Mouse (Mus musculus) forebrain, embryonic 14.5 days (tissue): Measurements from ENCODE around the gene Svop. TPM values are rescaled to one million over a fixed set of nuclear protein-coding genes. Genes with fewer than 3 reads are reported as not detected.

Experiments used
- ATAC-seq: fragments of 200-750 bp; cut with Nextera tagmentation; 2 replicates; pipeline ENCODE4 v1.8.0; 2017; ENCODE audit warnings: mild to moderate bottlenecking, moderate library complexity
- DNase-seq: peaks from one replicate; pipeline ENCODE4 v3.0.0-alpha.2; 2015; ENCODE audit warnings: low spot score
- H3K27ac ChIP-seq: fragments of 300-500 bp; sonication (generic); 2 replicates; pipeline ENCODE4 v1.5.1; 2014; ENCODE audit warnings: low read depth, mild to moderate bottlenecking, control low read depth, low read length, moderate library complexity
- H3K27me3 ChIP-seq: fragments of 300-500 bp; sonication (generic); replicated peaks from 2 replicates; pipeline ENCODE4 v1.6.1; 2014; ENCODE audit warnings: low read length, control low read depth, mixed read lengths; ENCODE audit not compliant: control insufficient read depth, insufficient read depth
- H3K36me3 ChIP-seq: fragments of 300-500 bp; sonication (generic); 2 replicates; pipeline ENCODE4 v1.6.1; 2014; ENCODE audit warnings: low read length, control low read depth; ENCODE audit not compliant: control insufficient read depth, insufficient read depth
- H3K4me1 ChIP-seq: fragments of 300-500 bp; sonication (generic); 2 replicates; pipeline ENCODE4 v1.6.1; 2014; ENCODE audit warnings: antibody characterized with exemption, low read length, control low read depth; ENCODE audit not compliant: control insufficient read depth, insufficient read depth
- H3K4me2 ChIP-seq: fragments of 300-500 bp; sonication (generic); 2 replicates; pipeline ENCODE4 v1.6.1; 2014; ENCODE audit warnings: mild to moderate bottlenecking, control low read depth, low read length
- H3K4me3 ChIP-seq: fragments of 300-500 bp; sonication (generic); 2 replicates; pipeline ENCODE4 v1.5.1; 2014; ENCODE audit warnings: low read depth, low read length, control low read depth
- H3K9ac ChIP-seq: fragments of 300-500 bp; sonication (generic); 2 replicates; pipeline ENCODE4 v1.6.1; 2014; ENCODE audit warnings: mild to moderate bottlenecking, low read length, control low read depth, moderate library complexity
- H3K9me3 ChIP-seq: fragments of 300-500 bp; sonication (generic); replicated peaks from 2 replicates; pipeline ENCODE4 v1.6.1; 2016; ENCODE audit warnings: low read length, control low read depth, mixed read lengths; ENCODE audit not compliant: control insufficient read depth
- WGBS: fragments of 180-500 bp; shearing (Covaris S2); extraction: QIAGEN DNeasy Blood & Tissue Kit; methylation state at CpG from one replicate; pipeline ENCODE4 v1.1.7; 2014; 5-methylcytosine and 5-hydroxymethylcytosine counted together
- polyA plus RNA-seq: library from polyadenylated mRNA; unstranded; fragments of >200 nt; fragmentation: Nextera tagmentation; extraction: Ambion mirVana; gene quantifications from 2 replicates; pipeline ENCODE4 v1.2.1, GENCODE M21; 2014

Svop gene
- polyA plus RNA-seq, 1 experiment from 2014 or later, result 60.5 TPM

DNA sequence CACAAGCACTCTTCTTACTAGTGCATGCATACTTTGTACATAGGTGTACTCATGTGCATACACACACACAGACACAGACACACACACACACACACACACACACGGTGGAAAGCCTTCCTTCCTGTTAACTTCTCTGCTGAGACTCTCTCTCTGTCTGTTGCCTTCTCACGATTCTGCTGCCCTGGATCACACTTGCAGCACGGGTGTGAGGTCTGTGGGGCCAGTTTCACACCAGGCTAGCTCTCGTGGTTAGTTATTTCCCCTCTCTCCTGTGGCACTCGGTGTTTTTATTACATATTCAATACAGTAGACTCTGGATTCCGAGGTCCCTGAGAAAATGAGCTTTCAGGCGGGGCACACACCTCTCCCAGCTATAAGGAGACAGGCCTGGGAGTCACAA is 25.2 kb upstream of the Svop start:
- Histone ChIP-seq H3K4me3 (no peak overlapping the region), H3K9me3 (no peaks in the 10 kb centered on the region), H3K4me2 (no peak overlapping the region), H3K27ac (no peak overlapping the region), H3K27me3 (no peaks in the 10 kb centered on the region), H3K9ac (no peak overlapping the region), H3K4me1 (no peaks in the 10 kb centered on the region), H3K36me3 (peaks cover 86% of the 10 kb centered on the region)
- WGBS, result 88% methylated on average over 7 of the region's 7 CpGs
- DNase-seq (no peak), ATAC-seq (no peak)

DNA sequence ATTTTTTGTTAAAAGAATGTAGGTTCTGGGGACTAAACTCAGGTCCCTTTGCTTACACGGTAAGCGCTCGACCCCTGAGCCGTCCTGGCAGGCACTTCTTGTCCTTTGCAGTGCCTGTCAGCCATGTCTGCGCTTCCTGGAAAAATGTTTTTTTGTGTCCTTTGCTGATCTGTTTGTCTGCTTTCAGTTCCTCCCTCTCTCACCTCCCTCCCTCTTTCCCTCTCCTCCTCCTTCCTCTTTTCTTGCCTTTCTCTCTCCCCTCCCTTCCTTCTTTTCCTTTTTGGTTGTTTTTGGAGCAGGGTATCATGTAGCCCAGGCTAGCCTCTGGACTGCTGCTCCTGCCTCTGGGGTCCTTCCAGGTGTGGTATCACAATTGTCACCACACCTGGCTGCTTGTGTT is 23.7 kb upstream of the Svop start:
- ATAC-seq, result no peak
- Histone ChIP-seq H3K4me1 (no peaks in the 10 kb centered on the region), H3K27ac (no peak overlapping the region), H3K9me3 (no peaks in the 10 kb centered on the region), H3K27me3 (no peaks in the 10 kb centered on the region), H3K36me3 (peaks cover 85% of the 10 kb centered on the region), H3K9ac (no peak overlapping the region), H3K4me3 (no peak overlapping the region), H3K4me2 (no peak overlapping the region)
- DNase-seq, result no peak
- 87% methylated on average over 5 of the region's 5 CpGs for WGBS

DNA sequence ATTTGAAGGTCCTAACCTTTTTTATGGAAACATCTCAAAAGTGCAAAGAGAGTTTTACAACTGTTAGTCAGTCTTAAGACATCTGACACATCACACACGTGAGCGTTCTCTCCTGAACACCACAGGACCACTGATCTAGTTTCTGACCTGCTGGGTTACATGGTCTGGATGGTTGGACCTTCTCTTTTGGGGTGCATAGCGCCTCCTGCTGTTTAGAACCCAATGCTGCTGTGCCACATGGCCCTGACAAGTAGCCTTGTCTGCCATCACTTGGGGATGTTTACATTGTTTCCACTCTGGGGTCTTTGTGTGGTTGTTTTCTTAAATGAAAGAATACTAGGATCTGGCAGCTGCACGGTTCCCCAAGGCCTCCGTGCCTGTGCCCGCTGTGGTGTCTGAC is 22.0 kb upstream of the Svop start:
- Histone ChIP-seq H3K4me2 (no peak overlapping the region), H3K27ac (no peak overlapping the region), H3K9ac (no peak overlapping the region), H3K4me1 (no peaks in the 10 kb centered on the region), H3K36me3 (peaks cover 87% of the 10 kb centered on the region), H3K4me3 (no peak overlapping the region), H3K9me3 (no peaks in the 10 kb centered on the region), H3K27me3 (no peaks in the 10 kb centered on the region)
- 82% methylated on average over 6 of the region's 6 CpGs for WGBS
- DNase-seq (no peak), ATAC-seq (no peak)

GRCm38 (mm10) chr5:114106391-114106935 is 15.1 kb upstream of the Svop start:
- whole genome bisulfite sequencing, result 91% methylated on average over 16 of the region's 16 CpGs
- Histone ChIP-seq H3K9ac (no peak overlapping the region), H3K4me2 (no peak overlapping the region), H3K27me3 (no peaks in the 10 kb centered on the region), H3K9me3 (no peaks in the 10 kb centered on the region), H3K4me3 (no peak overlapping the region), H3K27ac (no peak overlapping the region), H3K4me1 (0 out of 2 replicates have a peak, but pooled peaks cover under 1% of the 10 kb centered on the region), H3K36me3 (peaks cover 70% of the 10 kb centered on the region)
- DNase-seq (no peak), ATAC-seq (no peak)

DNA sequence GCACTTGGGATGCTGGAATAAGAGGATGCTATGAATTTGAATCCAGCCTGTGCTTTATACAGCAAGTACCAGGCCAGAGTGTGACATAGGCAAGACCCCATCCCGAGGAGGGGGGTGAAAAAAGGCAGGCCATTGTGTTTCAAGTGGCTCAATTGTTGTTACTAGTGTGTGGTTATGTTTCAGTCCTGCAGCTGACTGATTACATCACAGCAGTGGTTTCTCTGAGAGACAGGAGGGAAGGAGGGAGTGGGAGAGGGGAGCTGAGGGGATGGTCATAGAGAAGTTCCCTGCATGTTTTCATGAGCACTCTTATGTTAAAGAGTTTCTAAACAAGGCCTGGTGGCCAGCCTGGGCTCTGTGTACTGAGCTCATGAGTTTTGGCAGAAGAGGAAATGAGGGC is 11.4 kb upstream of the Svop start:
- Histone ChIP-seq H3K36me3 (peaks cover 34% of the 10 kb centered on the region), H3K27ac (no peak overlapping the region), H3K9ac (no peak overlapping the region), H3K27me3 (no peaks in the 10 kb centered on the region), H3K4me3 (no peak overlapping the region), H3K9me3 (no peaks in the 10 kb centered on the region), H3K4me2 (no peak overlapping the region), H3K4me1 (peaks cover 12% of the 10 kb centered on the region)
- 87% methylated on average over 1 of the region's 1 CpGs for WGBS
- no peak for ATAC-seq
- no peak for DNase-seq

GRCm38 (mm10) chr5:114101873-114102272 is 10.5 kb upstream of the Svop start:
- 87% methylated on average over 4 of the region's 4 CpGs for WGBS
- DNase-seq (no peak), ATAC-seq (no peak)
- Histone ChIP-seq H3K9me3 (no peaks in the 10 kb centered on the region), H3K4me2 (no peak overlapping the region), H3K36me3 (peaks cover 27% of the 10 kb centered on the region), H3K4me3 (no peak overlapping the region), H3K27me3 (no peaks in the 10 kb centered on the region), H3K4me1 (peaks cover 12% of the 10 kb centered on the region), H3K9ac (no peak overlapping the region), H3K27ac (no peak overlapping the region)

- no peaks in the 10 kb centered on the region for H3K9me3 ChIP-seq
- H3K36me3 ChIP-seq, result peaks cover 14% of the 10 kb centered on the region
- DNase-seq, result no peak
- H3K27ac ChIP-seq, result peak overlapping the region; percentile 71; the same call in 1 of the 2 replicates
- ATAC-seq, result peak; percentile 68
- peak overlapping the region; percentile 94 for H3K9ac ChIP-seq
- H3K27me3 ChIP-seq, result no peaks in the 10 kb centered on the region
- peak overlapping the region; percentile 99 for H3K4me2 ChIP-seq
- WGBS, result 3% methylated on average over 51 of the region's 64 CpGs
- H3K4me1 ChIP-seq, result peaks cover 12% of the 10 kb centered on the region
- H3K4me3 ChIP-seq, result peak overlapping the region; percentile 90
Measured at GRCm38 (mm10) chr5:114100390-114101099, 9.2 kb upstream of the Svop start.

GRCm38 (mm10) chr5:114099709-114100389 is 8.5 kb upstream of the Svop start:
- Histone ChIP-seq H3K27me3 (no peaks in the 10 kb centered on the region), H3K27ac (peak overlapping the region; percentile 71; the same call in 1 of the 2 replicates), H3K9ac (peak overlapping the region; percentile 94), H3K4me3 (peak overlapping the region; percentile 90), H3K36me3 (peaks cover 9% of the 10 kb centered on the region), H3K9me3 (no peaks in the 10 kb centered on the region), H3K4me2 (peak overlapping the region; percentile 99), H3K4me1 (peaks cover 12% of the 10 kb centered on the region)
- WGBS, result 6% methylated on average over 37 of the region's 37 CpGs
- peak; percentile 95 for DNase-seq
- ATAC-seq, result peak; percentile 95
